Mouse (Mus musculus): ENCODE results near the gene Hoxb9.

DNA sequence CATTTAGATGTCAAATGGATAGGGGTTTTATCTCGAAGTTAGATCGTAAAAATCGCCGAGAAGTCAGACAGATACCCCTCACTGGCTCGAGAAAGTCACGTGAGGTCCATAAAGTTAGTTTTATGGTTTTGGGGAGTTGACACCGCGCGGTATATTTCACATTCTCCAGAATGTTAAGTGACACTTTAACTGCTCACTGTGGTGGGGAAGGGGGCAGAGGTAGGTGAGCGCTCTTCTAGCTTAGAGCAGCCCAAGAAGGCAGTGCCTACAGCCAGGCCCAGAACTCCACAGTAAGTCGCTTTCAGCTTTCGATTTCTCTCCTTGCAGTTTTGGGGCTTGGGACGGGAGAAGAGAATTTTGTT, 35.6 kb downstream of the Hoxb9 start:
- TF ChIP-seq CTCF (IDR thresholded peaks at IDR 0.05; ENCODE audit: borderline replicate concordance, extremely low read depth, insufficient read depth, insufficient read length) (no peak), POLR2A (IDR thresholded peaks at IDR 0.05; ENCODE audit: borderline replicate concordance, extremely low read depth, insufficient read depth, insufficient read length, poor library complexity, severe bottlenecking) (no peak)
